Mouse (Mus musculus) lung, embryonic 14.5 days (tissue): Measurements from ENCODE around the gene Rbfox2. TPM values are rescaled to one million over a fixed set of nuclear protein-coding genes. Genes with fewer than 3 reads are reported as not detected.
"Not testable (repeated sequence)": the region's sequence is repeated elsewhere in the genome, so short reads cannot be mapped to it uniquely, and the experiment has no call there.

ENCODE experiments used
- ATAC-seq: fragments of 200-750 bp; cut with Nextera tagmentation; 2 replicates; pipeline ENCODE4 v1.8.0; 2017; ENCODE audit warnings: mild to moderate bottlenecking, moderate TSS enrichment, moderate library complexity; ENCODE audit not compliant: insufficient read depth
- DNase-seq: peaks from one replicate; pipeline ENCODE4 v3.0.0-alpha.2; 2015
- H3K27ac ChIP-seq: fragments of 300-500 bp; sonication (generic); 2 replicates; pipeline ENCODE4 v1.5.1; 2014; ENCODE audit warnings: low read depth, mild to moderate bottlenecking, moderate library complexity
- H3K27me3 ChIP-seq: fragments of 300-500 bp; sonication (generic); 2 replicates; pipeline ENCODE4 v1.6.1; 2014; ENCODE audit warnings: low read length, control low read depth; ENCODE audit not compliant: insufficient read depth
- H3K36me3 ChIP-seq: fragments of 300-500 bp; sonication (generic); 2 replicates; pipeline ENCODE4 v1.6.1; 2014; ENCODE audit warnings: control low read depth; ENCODE audit not compliant: insufficient read depth
- H3K4me1 ChIP-seq: fragments of 300-500 bp; sonication (generic); 2 replicates; pipeline ENCODE4 v1.6.1; 2014; ENCODE audit warnings: antibody characterized with exemption, control low read depth; ENCODE audit not compliant: insufficient read depth
- H3K4me2 ChIP-seq: fragments of 300-500 bp; sonication (generic); 2 replicates; pipeline ENCODE4 v1.6.1; 2014; ENCODE audit warnings: mild to moderate bottlenecking
- H3K4me3 ChIP-seq: fragments of 300-500 bp; sonication (generic); 2 replicates; pipeline ENCODE4 v1.5.1; 2014; ENCODE audit warnings: low read depth, low read length
- H3K9ac ChIP-seq: fragments of 300-500 bp; sonication (generic); 2 replicates; pipeline ENCODE4 v1.6.1; 2014
- H3K9me3 ChIP-seq: fragments of 300-500 bp; sonication (generic); 2 replicates; pipeline ENCODE4 v1.6.1; 2016; ENCODE audit warnings: low read depth, low read length, control low read depth
- CTCF ChIP-seq: IDR thresholded peaks from 2 replicates; pipeline ENCODE4 v1.5.1; 2016; ENCODE audit warnings: antibody characterized with exemption, low read depth
- WGBS: fragments of 180-500 bp; shearing (Covaris S2); extraction: QIAGEN DNeasy Blood & Tissue Kit; methylation state at CpG from one replicate; pipeline ENCODE4 v1.1.7; 2014; 5-methylcytosine and 5-hydroxymethylcytosine counted together
- polyA plus RNA-seq: library from polyadenylated mRNA; unstranded; fragments of >200 nt; fragmentation: Nextera tagmentation; extraction: Ambion mirVana; gene quantifications from 2 replicates; pipeline ENCODE4 v1.2.1, GENCODE M21; 2014

The Rbfox2 gene
- polyA plus RNA-seq, 1 experiment from 2014 or later, result 55.8 TPM

GRCm38 (mm10) chr15:77338924-77339429, 32.2 kb upstream of the Rbfox2 start:
- H3K27me3 ChIP-seq, result no peaks in the 10 kb centered on the region
- WGBS, result 32% methylated on average over 8 of the region's 8 CpGs
- no peaks in the 10 kb centered on the region for H3K36me3 ChIP-seq
- H3K4me2 ChIP-seq, result no peak overlapping the region
- DNase-seq (no peak), ATAC-seq (no peak)
- no peaks in the 10 kb centered on the region for H3K9me3 ChIP-seq
- TF ChIP-seq CTCF, result no peak
- no peak overlapping the region for H3K27ac ChIP-seq
- no peak overlapping the region for H3K4me3 ChIP-seq
- H3K9ac ChIP-seq, result no peak overlapping the region
- H3K4me1 ChIP-seq, result peaks cover 10% of the 10 kb centered on the region

- WGBS, result 53% methylated on average over 7 of the region's 7 CpGs
- Histone ChIP-seq H3K4me3 (no peak overlapping the region), H3K27me3 (no peaks in the 10 kb centered on the region), H3K9ac (no peak overlapping the region), H3K9me3 (no peaks in the 10 kb centered on the region), H3K36me3 (no peaks in the 10 kb centered on the region), H3K27ac (no peak overlapping the region), H3K4me2 (no peak overlapping the region), H3K4me1 (peaks cover 5% of the 10 kb centered on the region)
- ATAC-seq, result no peak
- no peak for TF ChIP-seq CTCF
- no peak for DNase-seq
Observed at GRCm38 (mm10) chr15:77338451-77338850, 31.6 kb upstream of the Rbfox2 start.

DNA sequence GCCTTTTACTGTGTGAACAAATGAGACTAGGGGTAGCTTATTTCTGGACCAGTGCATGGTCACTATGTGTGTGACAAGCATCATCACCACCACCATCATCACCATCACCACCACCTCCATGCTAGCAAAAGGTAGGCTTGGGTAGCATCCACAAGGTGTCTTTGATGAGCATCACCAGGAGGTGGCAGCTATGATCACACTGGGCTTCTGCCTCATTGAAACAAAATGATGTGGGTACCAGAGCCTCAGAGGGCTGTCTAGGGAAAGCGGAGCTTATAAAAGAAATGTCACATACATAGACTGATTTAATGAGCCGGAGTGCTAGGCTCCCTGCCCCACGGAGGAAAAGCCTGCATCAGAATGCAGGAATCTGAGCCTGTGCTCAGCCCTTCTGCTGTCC, 31.1 kb upstream of the Rbfox2 start:
- Histone ChIP-seq H3K4me3 (no peak overlapping the region), H3K9ac (no peak overlapping the region), H3K27ac (no peak overlapping the region), H3K9me3 (no peaks in the 10 kb centered on the region), H3K4me1 (peaks cover 5% of the 10 kb centered on the region), H3K27me3 (no peaks in the 10 kb centered on the region), H3K36me3 (no peaks in the 10 kb centered on the region), H3K4me2 (no peak overlapping the region)
- ATAC-seq (no peak), DNase-seq (no peak)
- TF ChIP-seq CTCF, result 0 out of 2 replicates have a peak, but pooled peaks have one; percentile 14
- WGBS, result 66% methylated on average over 3 of the region's 3 CpGs

- ATAC-seq, result peak; percentile 25; the same call in 1 of the 2 replicates
- WGBS, result 50% methylated on average over 9 of the region's 9 CpGs
Observed at GRCm38 (mm10) chr15:77336968-77337341, 30.2 kb upstream of the Rbfox2 start.

DNA sequence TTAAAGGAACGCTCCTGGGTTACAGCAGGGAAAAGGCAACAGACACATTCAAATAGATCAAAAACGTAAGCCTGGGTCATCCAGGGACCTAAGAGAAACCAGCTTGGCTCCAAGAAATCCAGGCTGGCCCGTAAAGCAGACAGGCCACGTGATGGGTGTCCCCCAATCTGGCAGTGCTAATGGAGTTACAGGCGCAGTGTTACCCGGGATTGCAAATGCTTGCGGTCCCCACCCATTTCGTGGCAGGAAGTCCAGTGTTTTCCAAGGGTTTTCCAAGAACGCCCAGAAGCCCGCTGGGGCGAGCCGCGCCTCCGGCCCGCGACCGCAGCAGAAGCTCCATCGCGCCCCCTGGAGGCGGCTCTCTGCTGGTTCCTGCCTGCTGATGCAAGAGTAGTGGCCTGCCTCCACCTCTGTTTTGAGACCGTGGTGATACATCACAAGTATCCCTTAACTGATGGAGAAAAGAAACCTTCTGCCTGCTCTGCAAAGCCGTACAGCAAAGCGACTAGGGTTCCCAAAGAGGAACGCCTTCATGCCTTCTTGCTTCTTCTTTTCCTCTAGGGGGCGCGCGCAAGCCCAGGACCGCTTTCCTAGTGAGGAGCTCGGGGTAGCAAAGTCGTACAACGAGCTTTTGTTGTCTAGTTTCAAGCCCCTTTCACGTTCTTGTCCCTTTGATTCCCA, 29.6 kb upstream of the Rbfox2 start:
- ATAC-seq (peak; percentile 89), DNase-seq (peak; percentile 97)
- Histone ChIP-seq H3K9ac (peak overlapping the region; percentile 53), H3K4me1 (peaks cover 5% of the 10 kb centered on the region; the same call in 1 of the 2 replicates), H3K27me3 (no peaks in the 10 kb centered on the region), H3K36me3 (no peaks in the 10 kb centered on the region), H3K4me3 (peak overlapping the region; percentile 8), H3K9me3 (no peaks in the 10 kb centered on the region), H3K4me2 (peak overlapping the region; percentile 53), H3K27ac (peak overlapping the region; percentile 86)
- peak; percentile 89 for TF ChIP-seq CTCF
- 2% methylated on average over 32 of the region's 32 CpGs for WGBS

More at GRCm38 (mm10) chr15:77336968-77337341, 30.2 kb upstream of the Rbfox2 start:
- Histone ChIP-seq H3K4me1 (peaks cover 5% of the 10 kb centered on the region; the same call in 1 of the 2 replicates), H3K4me3 (no peak overlapping the region), H3K27ac (peak overlapping the region; percentile 54; the same call in 1 of the 2 replicates), H3K27me3 (no peaks in the 10 kb centered on the region), H3K36me3 (no peaks in the 10 kb centered on the region), H3K9me3 (no peaks in the 10 kb centered on the region), H3K9ac (peak overlapping the region; percentile 27), H3K4me2 (peak overlapping the region; percentile 53)
- no peak for DNase-seq
- TF ChIP-seq CTCF, result no peak

DNA sequence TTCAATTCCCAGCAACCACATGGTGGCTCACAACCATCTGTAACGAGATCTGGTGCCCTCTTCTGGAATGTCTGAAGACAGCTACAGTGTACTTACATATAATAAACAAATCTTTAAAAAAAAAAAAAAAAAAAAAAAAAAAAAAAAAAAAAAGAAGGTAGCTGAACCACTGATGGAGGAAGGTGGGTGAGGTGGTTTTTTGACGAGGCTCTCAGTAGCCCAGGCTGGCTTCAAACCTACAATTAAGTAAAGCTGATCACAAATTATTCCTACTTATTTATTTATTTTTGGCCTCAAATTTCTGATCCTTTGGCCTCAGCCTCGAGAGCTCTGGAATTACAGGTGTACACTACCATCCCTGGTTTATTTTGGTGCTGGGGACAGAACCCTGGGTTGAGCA, 28.4 kb upstream of the Rbfox2 start:
- not testable (repeated sequence) for H3K9ac ChIP-seq, H3K4me3 ChIP-seq, DNase-seq, H3K27ac ChIP-seq, H3K9me3 ChIP-seq, H3K36me3 ChIP-seq, H3K4me1 ChIP-seq, ATAC-seq, H3K4me2 ChIP-seq, H3K27me3 ChIP-seq
- WGBS, result 76% methylated on average over 3 of the region's 3 CpGs

DNA sequence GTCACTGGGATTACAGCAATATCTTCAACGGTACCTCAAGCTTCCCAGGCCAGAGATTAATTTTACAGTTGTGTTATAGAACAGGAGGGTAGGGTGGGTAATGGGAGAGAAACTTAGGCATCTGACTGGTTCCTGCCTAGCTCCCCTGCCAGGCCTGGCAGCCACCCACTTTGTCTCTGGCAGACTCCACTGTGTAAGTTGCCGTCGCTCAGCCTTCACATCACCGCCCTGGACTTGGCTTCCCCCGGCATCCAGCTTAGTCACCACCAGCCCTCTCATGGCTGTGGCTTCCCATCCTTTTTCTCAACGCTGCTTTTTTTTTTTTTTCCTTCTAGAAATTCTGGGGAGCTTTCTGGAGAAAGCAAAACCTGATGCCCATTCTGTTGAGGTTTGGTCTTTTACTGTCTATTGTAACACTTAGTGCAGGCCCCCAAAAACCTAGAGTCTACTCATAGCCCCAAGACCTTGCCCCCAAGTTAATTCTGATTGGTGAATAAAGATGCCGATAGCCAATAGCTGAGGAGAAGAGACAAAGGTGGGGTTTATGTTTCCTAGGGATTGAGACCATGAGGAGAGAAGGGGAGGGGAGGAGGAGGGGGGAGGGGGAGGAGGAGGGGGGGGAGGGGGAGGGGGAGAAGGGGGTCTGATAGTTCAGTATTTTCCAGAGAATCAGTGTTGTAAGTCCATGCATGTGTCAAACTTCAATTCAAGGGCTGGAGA, 25.6 kb upstream of the Rbfox2 start:
- H3K27me3 ChIP-seq, result no peaks in the 10 kb centered on the region
- TF ChIP-seq CTCF, result no peak
- H3K4me1 ChIP-seq, result peaks cover 5% of the 10 kb centered on the region; the same call in 1 of the 2 replicates
- H3K9me3 ChIP-seq, result no peaks in the 10 kb centered on the region
- no peak overlapping the region for H3K4me3 ChIP-seq
- H3K9ac ChIP-seq, result no peak overlapping the region
- WGBS, result 68% methylated on average over 7 of the region's 7 CpGs
- no peak overlapping the region for H3K27ac ChIP-seq
- DNase-seq (no peak), ATAC-seq (no peak)
- H3K4me2 ChIP-seq, result no peak overlapping the region
- H3K36me3 ChIP-seq, result no peaks in the 10 kb centered on the region
